Mouse (Mus musculus): ENCODE measurements at regions not wholly inside any gene's neighbourhood (a gene's known extent, or its start where the extent isn't known, plus 50 kb on each side); places are given as distances from the start of the nearest gene placed in this dataset.

GRCm38 (mm10) chr12:26143411-26143810 is 271.6 kb downstream of the Rnf144a start:
- DNase-seq (ENCODE audit: low spot score in 2 of 2) = no peak

- no peak for DNase-seq (ENCODE audit: low spot score in 2 of 2)
Observed at GRCm38 (mm10) chr12:26130811-26131210, 284.2 kb downstream of the Rnf144a start.

- DNase-seq (ENCODE audit: low spot score in 2 of 2) = no peak
Observed at GRCm38 (mm10) chr12:26130011-26130410, 285.0 kb downstream of the Rnf144a start.

GRCm38 (mm10) chr12:26129511-26129910 is 285.5 kb downstream of the Rnf144a start:
- no peak for DNase-seq (ENCODE audit: low spot score in 2 of 2)

GRCm38 (mm10) chr12:26128851-26129250 is 286.2 kb downstream of the Rnf144a start:
- no peak for DNase-seq (ENCODE audit: low spot score in 2 of 2)

- no peak for DNase-seq (ENCODE audit: low spot score in 2 of 2)
Observed at GRCm38 (mm10) chr12:26126260-26126659, 288.8 kb downstream of the Rnf144a start.

- DNase-seq (ENCODE audit: low spot score in 2 of 2) = no peak
Observed at GRCm38 (mm10) chr12:26124211-26124610, 290.8 kb downstream of the Rnf144a start.

- no peak for DNase-seq (ENCODE audit: low spot score in 2 of 2)
Observed at GRCm38 (mm10) chr12:26115339-26115912, 299.6 kb downstream of the Rnf144a start.

- no peak for DNase-seq (ENCODE audit: low spot score in 2 of 2)
Observed at GRCm38 (mm10) chr12:26112166-26113019, 302.7 kb downstream of the Rnf144a start.

GRCm38 (mm10) chr12:26109866-26110265 is 305.2 kb downstream of the Rnf144a start:
- no peak for DNase-seq (ENCODE audit: low spot score in 2 of 2)

- DNase-seq (ENCODE audit: low spot score in 2 of 2) = no peak
Observed at GRCm38 (mm10) chr12:26104372-26104771, 310.7 kb downstream of the Rnf144a start.

GRCm38 (mm10) chr12:26102384-26102783 is 312.7 kb downstream of the Rnf144a start:
- DNase-seq (ENCODE audit: low spot score in 2 of 2) = no peak

- DNase-seq (ENCODE audit: low spot score in 2 of 2) = no peak
Observed at GRCm38 (mm10) chr12:26100140-26100539, 314.9 kb downstream of the Rnf144a start.

GRCm38 (mm10) chr12:26099176-26099575 is 315.9 kb downstream of the Rnf144a start:
- no peak for DNase-seq (ENCODE audit: low spot score in 2 of 2)

- no peak for DNase-seq (ENCODE audit: low spot score in 2 of 2)
Observed at GRCm38 (mm10) chr12:26092311-26092710, 322.7 kb downstream of the Rnf144a start.

- DNase-seq (ENCODE audit: low spot score in 2 of 2) = no peak
Observed at GRCm38 (mm10) chr12:26091865-26092264, 323.2 kb downstream of the Rnf144a start.

GRCm38 (mm10) chr12:26088389-26088788 is 326.7 kb downstream of the Rnf144a start:
- no peak for DNase-seq (ENCODE audit: low spot score in 2 of 2)

GRCm38 (mm10) chr12:26086923-26087322 is 328.1 kb downstream of the Rnf144a start:
- DNase-seq (ENCODE audit: low spot score in 2 of 2) = no peak

GRCm38 (mm10) chr12:26086414-26086813 is 328.6 kb downstream of the Rnf144a start:
- no peak for DNase-seq (ENCODE audit: low spot score in 2 of 2)

- no peak for DNase-seq (ENCODE audit: low spot score in 2 of 2)
Observed at GRCm38 (mm10) chr12:26079061-26079625, 335.9 kb downstream of the Rnf144a start.

GRCm38 (mm10) chr12:26075638-26076254 is 339.3 kb downstream of the Rnf144a start:
- DNase-seq (ENCODE audit: low spot score in 2 of 2) = no peak

- DNase-seq (ENCODE audit: low spot score in 2 of 2) = no peak
Observed at GRCm38 (mm10) chr12:26072180-26072579, 342.9 kb downstream of the Rnf144a start.
